Mouse (Mus musculus) cerebellum, postnatal 36 days (tissue): ENCODE results near the gene Pde1a.

Experiments
- DNase-seq, 2 experiments: peaks; one replicate each; pipeline ENCODE4 v3.0.0; 2021 to 2022; ENCODE audit warnings: mixed read lengths in 2 of 2

The Pde1a gene

DNA sequence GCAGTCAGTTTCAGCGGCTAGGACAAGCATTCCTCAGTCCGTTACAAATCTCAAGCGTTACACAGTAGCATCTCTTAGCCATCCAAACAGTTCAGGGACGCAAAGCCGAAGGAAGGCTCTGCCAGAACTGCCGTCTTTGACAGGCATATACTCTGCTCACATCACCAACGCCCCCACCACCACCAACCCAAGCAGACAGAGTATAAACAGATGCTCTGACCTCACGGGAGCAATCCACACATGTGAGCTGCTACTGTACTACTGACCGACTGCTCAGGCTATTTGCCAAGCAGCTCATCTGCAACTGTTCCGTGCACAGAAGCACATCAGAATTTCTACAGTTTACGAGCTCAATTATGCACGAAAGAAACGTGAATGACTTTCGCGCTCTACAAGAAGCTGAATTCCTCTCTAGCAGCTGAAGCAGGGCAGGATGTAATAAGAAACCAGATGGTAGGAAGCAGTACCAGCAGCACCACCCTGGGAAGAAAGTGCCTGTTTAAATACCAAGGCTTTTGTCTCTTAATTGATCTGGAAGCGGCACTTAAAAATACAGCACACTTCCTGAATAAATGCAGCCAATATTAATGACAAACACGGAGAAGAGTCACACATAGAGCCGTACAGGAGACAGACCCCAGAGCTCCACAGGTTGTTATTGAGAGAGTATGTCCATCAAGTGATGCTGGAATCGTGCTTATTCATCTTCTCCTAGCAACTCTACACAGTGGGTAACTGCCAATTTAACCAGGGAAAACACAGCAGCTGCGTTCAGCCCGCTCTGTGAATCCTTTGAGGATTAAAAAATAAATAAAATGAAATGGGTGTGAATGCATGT, at the start of gene Pde1a:
TSS of gene Pde1a (minus strand) at position 598 of the 838 bp plus-strand sequence.
- DNase-seq = no peak

- no peak for DNase-seq
Observed at GRCm38 (mm10) chr2:80178608-80179280, 49.5 kb upstream of the Pde1a start.

GRCm38 (mm10) chr2:80178154-80178553, 48.9 kb upstream of the Pde1a start:
- DNase-seq = no peak

- no peak for DNase-seq
Observed at GRCm38 (mm10) chr2:80168103-80168502, 38.8 kb upstream of the Pde1a start.

DNA sequence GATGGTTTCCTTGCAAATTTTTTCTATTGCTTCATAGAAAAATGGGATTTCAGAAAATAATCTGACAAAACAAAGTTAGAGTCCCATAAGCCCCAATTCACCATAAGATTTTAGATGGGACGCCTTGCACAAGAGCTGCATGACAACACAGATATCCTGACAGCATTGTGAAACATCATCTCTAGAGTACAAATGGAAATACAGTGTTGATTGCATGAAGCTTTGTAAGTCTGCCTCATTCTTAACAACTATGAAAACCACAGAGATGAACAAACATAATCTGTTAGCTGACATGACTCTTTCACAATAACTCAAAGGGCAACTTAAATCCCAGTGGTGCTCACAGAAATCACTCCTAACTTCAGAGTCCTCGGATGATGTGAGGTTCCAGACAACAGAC, 29.5 kb upstream of the Pde1a start:
- DNase-seq = no peak

GRCm38 (mm10) chr2:80158196-80158595, 28.9 kb upstream of the Pde1a start:
- DNase-seq = no peak

GRCm38 (mm10) chr2:80150019-80150418, 20.8 kb upstream of the Pde1a start:
- no peak for DNase-seq

GRCm38 (mm10) chr2:80149332-80149731, 20.1 kb upstream of the Pde1a start:
- no peak for DNase-seq

DNA sequence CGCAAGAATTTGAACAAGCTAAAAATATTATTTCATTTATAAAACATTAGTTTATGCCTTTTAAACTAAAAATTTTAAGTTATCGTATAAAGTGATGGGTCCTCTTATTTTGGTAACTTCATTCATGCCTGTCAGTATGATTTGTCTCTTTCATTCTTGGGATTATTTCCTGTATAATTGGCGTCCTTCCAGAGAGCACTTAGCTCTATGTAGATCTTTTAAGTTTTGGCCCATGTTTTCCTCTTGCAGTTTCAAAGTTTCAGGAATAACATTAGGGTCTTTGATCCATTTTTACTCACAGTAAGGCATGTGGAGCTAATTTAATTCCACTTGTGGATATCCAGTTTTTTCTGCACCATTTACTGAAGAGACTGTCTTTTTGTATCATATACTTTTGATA, 5.8 kb upstream of the Pde1a start:
- no peak for DNase-seq

DNA sequence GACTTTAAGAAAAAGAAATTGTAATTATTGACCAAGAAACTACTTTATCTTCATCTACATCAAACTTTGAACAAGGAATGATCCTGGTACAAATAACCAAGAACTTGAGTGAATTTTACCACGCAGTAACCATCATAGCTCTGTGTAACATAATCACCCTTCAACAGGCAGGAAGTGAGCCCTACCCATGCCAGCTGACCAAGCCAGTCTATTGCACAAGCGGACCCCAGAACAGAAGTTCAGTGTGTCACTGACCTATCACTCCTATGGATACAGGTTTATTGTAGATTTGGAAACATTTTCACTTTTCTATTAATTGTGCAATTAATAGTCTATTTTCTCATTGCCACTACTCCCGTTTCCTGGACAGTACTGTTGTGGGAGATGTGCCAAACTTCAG, 3.4 kb upstream of the Pde1a start:
- no peak for DNase-seq

DNA sequence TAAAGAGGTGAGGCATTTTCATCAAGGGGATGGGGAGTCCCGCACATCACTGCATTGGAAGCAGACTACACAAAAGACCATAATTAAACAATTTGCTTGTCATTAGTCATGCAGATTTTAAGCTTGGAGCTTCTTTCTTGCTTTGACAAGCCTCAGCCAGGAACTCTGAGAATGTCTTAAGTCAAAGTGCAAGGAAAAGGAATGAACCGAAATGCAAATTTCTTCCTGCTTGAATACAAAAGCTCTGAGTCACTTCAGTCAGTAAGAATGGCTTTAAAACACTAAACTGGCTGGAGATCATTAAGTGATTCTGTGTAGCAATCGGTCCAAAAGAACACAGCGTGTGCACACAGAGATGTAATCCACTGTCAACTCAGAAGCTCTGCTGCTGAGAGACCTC, 2.6 kb downstream of the Pde1a start:
- DNase-seq = no peak

- DNase-seq = no peak
Observed at GRCm38 (mm10) chr2:80086891-80087290, 42.4 kb downstream of the Pde1a start.

GRCm38 (mm10) chr2:80080090-80080821, 49.0 kb downstream of the Pde1a start:
- no peak for DNase-seq

- no peak for DNase-seq
Observed at GRCm38 (mm10) chr2:80079618-80080017, 49.6 kb downstream of the Pde1a start.

DNA sequence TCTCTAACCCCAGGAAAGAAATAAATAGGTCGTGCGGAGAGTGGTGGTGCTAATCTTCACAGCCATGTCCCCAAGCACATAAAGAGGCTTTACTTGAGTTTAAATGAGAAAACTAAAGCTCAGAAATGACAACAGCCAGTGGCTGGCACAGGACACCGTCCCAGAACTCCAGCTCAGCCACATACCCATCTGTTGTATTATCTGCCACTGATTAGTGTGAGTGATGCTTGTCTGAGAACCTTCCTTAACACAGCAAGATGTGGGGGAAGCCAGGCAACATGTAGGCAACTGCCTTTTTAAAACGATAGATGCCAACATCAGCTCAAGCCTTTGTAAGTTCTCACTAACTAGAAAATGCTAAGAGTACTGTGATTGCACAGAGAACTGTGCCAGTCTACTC, 52.9 kb downstream of the Pde1a start:
- no peak for DNase-seq

- no peak for DNase-seq
Observed at GRCm38 (mm10) chr2:80074531-80074930, 54.7 kb downstream of the Pde1a start.

DNA sequence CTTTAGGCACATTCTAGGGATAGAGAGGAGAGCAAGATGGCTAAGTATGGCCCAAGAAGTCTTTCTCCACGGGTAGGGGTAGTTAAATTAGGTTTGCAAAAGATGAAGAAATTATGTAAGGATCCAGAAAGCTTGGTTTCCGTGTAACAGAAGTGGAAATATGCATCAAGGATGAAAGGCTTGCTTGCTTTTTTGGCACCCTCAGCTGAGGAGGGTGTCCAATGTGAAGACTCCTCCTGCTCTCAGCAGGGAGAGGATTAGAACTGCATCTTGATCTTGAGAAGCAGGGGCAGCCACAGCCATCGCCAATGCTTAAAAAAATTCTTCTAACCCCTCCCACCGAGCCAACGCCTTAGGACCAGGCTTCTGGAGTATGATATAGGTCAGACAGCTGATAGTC, 55.2 kb downstream of the Pde1a start:
- no peak for DNase-seq

DNA sequence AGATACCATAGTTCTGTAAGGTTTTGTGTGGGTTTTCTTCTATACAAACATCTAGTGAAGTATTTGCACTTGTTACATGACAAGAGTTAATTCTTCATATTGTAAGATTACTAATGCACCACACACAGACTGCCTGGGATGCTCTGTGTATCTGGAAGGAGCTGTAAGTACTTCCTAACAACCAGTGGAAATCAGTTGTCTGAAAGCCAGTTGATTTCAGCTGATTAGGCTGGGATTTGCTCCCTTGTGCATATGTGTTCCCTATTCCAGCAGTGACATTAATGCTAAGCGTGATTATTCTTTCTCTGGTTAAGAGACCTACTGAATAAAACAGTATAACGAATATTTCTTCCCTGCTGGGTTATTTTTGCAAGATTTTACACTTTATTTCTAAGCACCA, 55.8 kb downstream of the Pde1a start:
- DNase-seq = no peak

DNA sequence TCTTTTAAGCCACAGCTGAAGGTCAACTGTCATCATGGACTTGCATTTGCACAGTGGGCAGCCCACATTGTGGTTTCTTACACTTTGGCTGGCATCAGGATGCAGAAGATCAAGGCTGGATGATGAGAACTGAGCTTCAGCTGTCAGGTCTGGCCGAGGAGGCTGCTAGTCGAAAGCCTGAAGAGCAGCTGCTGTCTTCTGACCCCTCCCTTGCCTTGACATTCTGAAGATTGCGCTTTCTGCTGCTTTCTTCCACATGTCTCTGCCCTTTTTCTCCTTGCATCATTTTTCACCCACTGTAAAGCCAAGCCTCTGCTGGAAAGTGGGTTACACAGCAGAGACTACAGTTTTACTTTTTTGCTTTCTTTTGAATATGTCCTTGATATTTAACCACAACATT, 59.5 kb downstream of the Pde1a start:
- no peak for DNase-seq

DNA sequence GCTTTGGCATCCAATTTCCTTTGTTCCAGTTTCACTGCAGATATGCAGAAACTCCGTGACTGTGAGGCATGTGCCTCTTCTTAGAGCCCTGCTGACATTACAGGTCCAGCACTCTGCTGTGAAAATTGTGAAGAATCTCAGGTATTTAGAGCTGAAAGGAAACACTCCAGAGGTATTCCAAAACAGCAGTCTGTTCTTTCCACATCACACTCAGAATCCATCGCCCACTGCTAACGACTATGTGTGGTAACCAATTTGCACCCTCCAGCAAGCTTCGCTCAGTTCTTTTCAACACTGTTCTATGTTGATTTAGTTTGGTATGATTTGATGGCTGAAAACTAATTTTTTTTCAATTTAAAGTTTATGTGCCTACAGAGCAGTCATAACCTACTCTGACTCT, 62.8 kb downstream of the Pde1a start:
- DNase-seq = no peak

GRCm38 (mm10) chr2:80056062-80056461, 73.2 kb downstream of the Pde1a start:
- no peak for DNase-seq

DNA sequence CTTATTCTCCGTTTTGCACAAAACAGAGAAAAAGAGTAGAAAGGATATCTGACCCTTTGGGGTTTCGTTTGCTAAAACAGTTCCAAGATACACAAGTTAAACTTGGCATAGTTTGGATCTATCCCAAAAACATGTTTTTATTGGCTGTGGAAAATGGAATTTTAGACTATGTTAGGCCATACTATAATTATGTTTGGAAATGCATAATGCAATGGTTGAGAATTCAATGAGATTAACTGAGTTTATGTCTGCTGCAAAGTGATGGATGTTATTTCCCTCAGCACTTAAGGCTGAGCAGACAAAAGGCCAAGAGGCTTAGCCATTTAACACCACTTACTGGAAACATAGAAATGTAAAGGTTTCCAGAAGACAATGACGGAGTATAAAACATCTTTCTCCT, 75.2 kb downstream of the Pde1a start:
- DNase-seq = no peak

GRCm38 (mm10) chr2:80046751-80047513, 82.3 kb downstream of the Pde1a start:
- no peak for DNase-seq
